8 mouse cellular contexts compared by ENCODE assay signal in genomic region chr1:182124924-182125368, GRCm38 (mm10). TPM values are rescaled to one million over a fixed set of nuclear protein-coding genes. Genes with fewer than 3 reads are reported as not detected.
DNase-seq lines count a peak whose midpoint lies in the region; ATAC-seq lines count a peak whose summit lies in the region.

No protein-coding gene starts in this region.

- peak overlapping the region; percentile 89 for H3K27ac ChIP-seq in embryonic facial prominence, embryonic 10.5 days (replicated peaks)
- H3K27ac ChIP-seq in limb, embryonic 13.5 days = peak overlapping the region; percentile 75; the same call in 1 of the 2 replicates
- H3K27ac ChIP-seq in midbrain, embryonic 15.5 days = peak overlapping the region; percentile 79

- WGBS in embryonic facial prominence, embryonic 10.5 days = 0% methylated on average over 33 of the region's 33 CpGs
- 0% methylated on average over 33 of the region's 33 CpGs for WGBS in limb, embryonic 13.5 days
- under 1% methylated on average over 33 of the region's 33 CpGs for WGBS in midbrain, embryonic 15.5 days

- DNase-seq in 3134 (ENCODE audit: extremely low read depth, insufficient read length, low spot score) = peak; percentile 87
- peak; percentile 95 for DNase-seq in adrenal gland, postnatal 14 days
- DNase-seq in embryonic facial prominence, embryonic 10.5 days (ENCODE audit: low spot score) = peak; percentile 90
- DNase-seq in heart, adult 11 months = peak; percentile 99
- DNase-seq in kidney, adult 8-10 months = peak; percentile 79 to 82
- DNase-seq in spleen, adult 18-20 months = peak; percentile 76 to 78

- peaks cover 21% of the 10 kb centered on the region for H3K4me1 ChIP-seq in embryonic facial prominence, embryonic 10.5 days
- peaks cover 16% of the 10 kb centered on the region for H3K4me1 ChIP-seq in limb, embryonic 13.5 days
- H3K4me1 ChIP-seq in midbrain, embryonic 15.5 days = peaks cover 29% of the 10 kb centered on the region

- peak overlapping the region; percentile 77 for H3K4me2 ChIP-seq in limb, embryonic 13.5 days (replicated peaks)
- H3K4me2 ChIP-seq in midbrain, embryonic 15.5 days = peak overlapping the region; percentile 64

- ATAC-seq in limb, embryonic 13.5 days (ENCODE audit: low FRiP score, low read depth) = peak; percentile 93
- ATAC-seq in midbrain, embryonic 15.5 days (replicated peaks) = peak; percentile 96

- no peaks in the 10 kb centered on the region for H3K27me3 ChIP-seq in embryonic facial prominence, embryonic 10.5 days (replicated peaks; ENCODE audit: low read depth, poor library complexity, severe bottlenecking)
- no peaks in the 10 kb centered on the region for H3K27me3 ChIP-seq in limb, embryonic 13.5 days
- H3K27me3 ChIP-seq in midbrain, embryonic 15.5 days (replicated peaks) = no peaks in the 10 kb centered on the region

- peaks cover 36% of the 10 kb centered on the region for H3K36me3 ChIP-seq in embryonic facial prominence, embryonic 10.5 days (replicated peaks)
- peaks cover 26% of the 10 kb centered on the region for H3K36me3 ChIP-seq in limb, embryonic 13.5 days
- peaks cover 4% of the 10 kb centered on the region; the same call in 1 of the 2 replicates for H3K36me3 ChIP-seq in midbrain, embryonic 15.5 days (replicated peaks)

- H3K4me3 ChIP-seq in embryonic facial prominence, embryonic 10.5 days = peak overlapping the region; percentile 94
- peak overlapping the region; percentile 88 for H3K4me3 ChIP-seq in limb, embryonic 13.5 days
- H3K4me3 ChIP-seq in midbrain, embryonic 15.5 days = peak overlapping the region; percentile 88

- H3K9me3 ChIP-seq in embryonic facial prominence, embryonic 10.5 days = no peaks in the 10 kb centered on the region
- H3K9me3 ChIP-seq in limb, embryonic 13.5 days = no peaks in the 10 kb centered on the region
- H3K9me3 ChIP-seq in midbrain, embryonic 15.5 days = no peaks in the 10 kb centered on the region

- H3K9ac ChIP-seq in limb, embryonic 13.5 days = peak overlapping the region; percentile 82
- H3K9ac ChIP-seq in midbrain, embryonic 15.5 days = peak overlapping the region; percentile 65

RNA-seq across cellular contexts. Expression of gene Srp9, which starts 0.4 kb away (rescaled TPM):
- 48.0 and 56.0 TPM in 2 replicates for total RNA-seq in adrenal gland, postnatal 14 days (2021)
- 159 and 166 TPM in 2 replicates for polyA plus RNA-seq in embryonic facial prominence, embryonic 10.5 days (2016; fragmentation: Nextera tagmentation; extraction: Ambion mirVana)
- polyA plus RNA-seq in limb, embryonic 13.5 days (2015; fragmentation: Nextera tagmentation; extraction: Ambion mirVana) = 165 and 173 TPM in 2 replicates
- polyA plus RNA-seq in midbrain, embryonic 15.5 days (2015; fragmentation: Nextera tagmentation; extraction: Ambion mirVana) = 125 and 128 TPM in 2 replicates

RNA-seq across cellular contexts. Expression of gene Vmn1r1, which starts 39.3 kb away (rescaled TPM):
- not detected in 2 replicates for total RNA-seq in adrenal gland, postnatal 14 days (2021)
- not detected in 2 replicates for polyA plus RNA-seq in embryonic facial prominence, embryonic 10.5 days (2016; fragmentation: Nextera tagmentation; extraction: Ambion mirVana)
- polyA plus RNA-seq in limb, embryonic 13.5 days (2015; fragmentation: Nextera tagmentation; extraction: Ambion mirVana) = not detected in 2 replicates
- polyA plus RNA-seq in midbrain, embryonic 15.5 days (2015; fragmentation: Nextera tagmentation; extraction: Ambion mirVana) = not detected in 2 replicates

Comparison
In these comparisons a context has a peak if more than half of its experiments do, and no peak if none do; other contexts are left out.
1. Peak in every context shown above with its lines: DNase-seq, ATAC-seq, H3K4me3 ChIP-seq and H3K27ac ChIP-seq.